Mouse (Mus musculus) liver, embryonic 13.5 days (tissue): ENCODE measurements around the gene Klk1b8. TPM values are rescaled to one million over a fixed set of nuclear protein-coding genes. Genes with fewer than 3 reads are reported as not detected.

ENCODE experiments used
- polyA plus RNA-seq: library from polyadenylated mRNA; unstranded; fragments of >200 nt; fragmentation: Nextera tagmentation; extraction: Ambion mirVana; gene quantifications from 2 replicates; pipeline ENCODE4 v1.2.1, GENCODE M21; 2015

Gene Klk1b8
- polyA plus RNA-seq, 1 experiment from 2014 or later, result not detected

Other genes with a start within 250 kb of the Klk1b8 start
- not detected in 2 replicates for gene Klk13, start 238.1 kb upstream of the Klk1b8 start, polyA plus RNA-seq
- not detected in 2 replicates for gene Klk12, start 181.8 kb upstream of the Klk1b8 start, polyA plus RNA-seq
- gene Klk11, start 176.1 kb upstream of the Klk1b8 start, polyA plus RNA-seq, result not detected in 2 replicates
- not detected in 2 replicates for gene Klk10, start 169.6 kb upstream of the Klk1b8 start, polyA plus RNA-seq
- gene Klk9, start 158.8 kb upstream of the Klk1b8 start, polyA plus RNA-seq, result not detected in 2 replicates
- gene Klk8, start 153.1 kb upstream of the Klk1b8 start, polyA plus RNA-seq, result 9.3 and 11.1 TPM in 2 replicates
- gene Klk7, start 139.4 kb upstream of the Klk1b8 start, polyA plus RNA-seq, result not detected in 2 replicates
- not detected in 2 replicates for gene Klk6, start 126.2 kb upstream of the Klk1b8 start, polyA plus RNA-seq
- gene Klk5, start 108.7 kb upstream of the Klk1b8 start, polyA plus RNA-seq, result not detected in 2 replicates
- gene Klk4, start 69.5 kb upstream of the Klk1b8 start, polyA plus RNA-seq, result not detected in 2 replicates
- not detected in 2 replicates for gene Klk15, start 16.9 kb upstream of the Klk1b8 start, polyA plus RNA-seq
- gene Klk1b1, start 16.1 kb downstream of the Klk1b8 start, polyA plus RNA-seq, result not detected in 2 replicates
- not detected in 2 replicates for gene Klk1b9, start 25.4 kb downstream of the Klk1b8 start, polyA plus RNA-seq
- gene Klk1b11, start 45.2 kb downstream of the Klk1b8 start, polyA plus RNA-seq, result not detected in 2 replicates
- gene Klk1b26, start 61.5 kb downstream of the Klk1b8 start, polyA plus RNA-seq, result not detected in 2 replicates
- not detected in 2 replicates for gene Klk1b27, start 101.6 kb downstream of the Klk1b8 start, polyA plus RNA-seq
- gene Klk1b21, start 151.7 kb downstream of the Klk1b8 start, polyA plus RNA-seq, result not detected in 2 replicates
- not detected in 2 replicates for gene Klk1b22, start 162.0 kb downstream of the Klk1b8 start, polyA plus RNA-seq
- gene Klk1b16, start 186.1 kb downstream of the Klk1b8 start, polyA plus RNA-seq, result not detected in 2 replicates
- not detected in 2 replicates for gene Klk1b24, start 237.6 kb downstream of the Klk1b8 start, polyA plus RNA-seq
- gene Klk1b3, start 247.5 kb downstream of the Klk1b8 start, polyA plus RNA-seq, result not detected in 2 replicates